Mouse (Mus musculus) liver, embryonic 14.5 days (tissue): Measurements from ENCODE around the gene BC053393. TPM values are rescaled to one million over a fixed set of nuclear protein-coding genes. Genes with fewer than 3 reads are reported as not detected.
"Not testable (repeated sequence)": the region's sequence is repeated elsewhere in the genome, so short reads cannot be mapped to it uniquely, and the experiment has no call there.

Experiments used
- ATAC-seq: fragments of 200-750 bp; cut with Nextera tagmentation; 2 replicates; pipeline ENCODE4 v1.8.0; 2017; ENCODE audit warnings: moderate number of reproducible peaks, mild to moderate bottlenecking, moderate library complexity; ENCODE audit not compliant: insufficient read depth
- DNase-seq, 3 experiments: peaks; one replicate each; pipeline ENCODE4 v3.0.0-alpha.2; 2012 to 2013; ENCODE audit warnings: low read depth in 3 of 3, low spot score in 3 of 3
- H3K27ac ChIP-seq: fragments of 300-500 bp; sonication (generic); 2 replicates; pipeline ENCODE4 v1.5.1; 2014; ENCODE audit warnings: moderate library complexity, mild to moderate bottlenecking, control low read depth, inconsistent platforms
- H3K27me3 ChIP-seq: fragments of 300-500 bp; sonication (generic); 2 replicates; pipeline ENCODE4 v1.6.1; 2014; ENCODE audit warnings: mild to moderate bottlenecking, low read length, moderate library complexity; ENCODE audit not compliant: control insufficient read depth, insufficient read depth
- H3K36me3 ChIP-seq: fragments of 300-500 bp; sonication (generic); replicated peaks from 2 replicates; pipeline ENCODE4 v1.6.1; 2014; ENCODE audit warnings: low read depth; ENCODE audit not compliant: control insufficient read depth, insufficient read depth
- H3K4me1 ChIP-seq, 2 experiments: fragments of 200-500 bp in 1 of 2; fragments of 300-500 bp in 1 of 2; sonication (generic) in 1 of 2; replicated peaks; 2 replicates each; pipeline ENCODE4 v1.6.1; 2012 to 2014; ENCODE audit warnings: antibody characterized with exemption in 1 of 2, inconsistent platforms in 1 of 2, low read length in 1 of 2; ENCODE audit not compliant: control insufficient read depth in 2 of 2, insufficient read depth in 2 of 2
- H3K4me2 ChIP-seq: fragments of 300-500 bp; sonication (generic); 2 replicates; pipeline ENCODE4 v1.6.1; 2014; ENCODE audit warnings: low read depth, mild to moderate bottlenecking, control low read depth, moderate library complexity
- H3K4me3 ChIP-seq, 2 experiments: fragments of 200-500 bp in 1 of 2; fragments of 300-500 bp in 1 of 2; sonication (generic) in 1 of 2; 2 replicates each; pipeline ENCODE4 v1.5.1; 2012 to 2014; ENCODE audit warnings: low read depth in 2 of 2, low read length in 2 of 2, mild to moderate bottlenecking in 2 of 2, control low read depth in 1 of 2, inconsistent platforms in 1 of 2, moderate library complexity in 1 of 2; ENCODE audit not compliant: insufficient read depth in 1 of 2
- H3K9ac ChIP-seq: fragments of 300-500 bp; sonication (generic); replicated peaks from 2 replicates; pipeline ENCODE4 v1.6.1; 2014; ENCODE audit warnings: mild to moderate bottlenecking, control low read depth, moderate library complexity
- H3K9me3 ChIP-seq: fragments of 300-500 bp; sonication (generic); 2 replicates; pipeline ENCODE4 v1.6.1; 2016; ENCODE audit warnings: low read length, mixed read lengths; ENCODE audit not compliant: control insufficient read depth
- CTCF ChIP-seq: IDR thresholded peaks from 2 replicates; pipeline ENCODE4 v1.5.1; 2016; ENCODE audit warnings: antibody characterized with exemption, low read depth, control low read depth
- EP300 ChIP-seq: IDR thresholded peaks from 2 replicates; pipeline ENCODE4 v1.6.1; 2016; ENCODE audit warnings: antibody characterized with exemption, low read depth
- WGBS: fragments of 180-500 bp; shearing (Covaris S2); extraction: QIAGEN DNeasy Blood & Tissue Kit; methylation state at CpG from one replicate; pipeline ENCODE4 v1.1.7; 2014; ENCODE audit not compliant: insufficient replicate concordance; 5-methylcytosine and 5-hydroxymethylcytosine counted together
- polyA plus RNA-seq, 2 experiments: library from polyadenylated mRNA; depleted of rRNA in 1 of 2; stranded (reverse) in 1 of 2; unstranded in 1 of 2; fragments of >200 nt; fragmentation: Nextera tagmentation in 1 of 2; extraction: Ambion mirVana in 1 of 2; gene quantifications; 2 replicates each; pipeline versions ENCODE4 v1.2.1 to v1.2.3; 2012 to 2014

BC053393 gene
- polyA plus RNA-seq, 2 experiments: not detected

GRCm38 (mm10) chr11:46592416-46592815, 21.1 kb downstream of the BC053393 start:
- WGBS: 52% methylated on average over 2 of the region's 2 CpGs
- Histone ChIP-seq H3K27ac (no peak overlapping the region), H3K27me3 (no peaks in the 10 kb centered on the region), H3K4me1 (no peaks in the 10 kb centered on the region), H3K9me3 (no peaks in the 10 kb centered on the region), H3K36me3 (no peaks in the 10 kb centered on the region), H3K4me2 (no peak overlapping the region), H3K4me3 (no peak overlapping the region), H3K9ac (no peak overlapping the region)
- TF ChIP-seq CTCF (no peak), EP300 (no peak)
- DNase-seq: no peak
- ATAC-seq: no peak

GRCm38 (mm10) chr11:46619929-46620328, 48.6 kb downstream of the BC053393 start:
- Histone ChIP-seq H3K4me2 (no peak overlapping the region), H3K9ac (no peak overlapping the region), H3K4me1 (no peaks in the 10 kb centered on the region), H3K27ac (no peak overlapping the region), H3K4me3 (no peak overlapping the region), H3K9me3 (no peaks in the 10 kb centered on the region), H3K27me3 (no peaks in the 10 kb centered on the region), H3K36me3 (no peaks in the 10 kb centered on the region)
- TF ChIP-seq CTCF: no peak
- TF ChIP-seq EP300: no peak
- no peak for ATAC-seq
- WGBS: 41% methylated on average over 1 of the region's 1 CpGs
- no peak for DNase-seq

GRCm38 (mm10) chr11:46620414-46621168, 49.3 kb downstream of the BC053393 start:
- Histone ChIP-seq H3K9ac (no peak overlapping the region), H3K27me3 (no peaks in the 10 kb centered on the region), H3K36me3 (no peaks in the 10 kb centered on the region), H3K27ac (no peak overlapping the region), H3K4me3 (no peak overlapping the region), H3K9me3 (no peaks in the 10 kb centered on the region), H3K4me1 (no peaks in the 10 kb centered on the region), H3K4me2 (no peak overlapping the region)
- DNase-seq (no peak), ATAC-seq (no peak)
- 42% methylated on average over 7 of the region's 7 CpGs for WGBS
- TF ChIP-seq CTCF: no peak
- TF ChIP-seq EP300: no peak

GRCm38 (mm10) chr11:46629211-46629795, 58.0 kb downstream of the BC053393 start, which contains the start of gene Dppa1:
Gene Dppa1, minus strand, starts transcription at chr11:46629261.
- no peaks in the 10 kb centered on the region for H3K4me1 ChIP-seq
- DNase-seq (no peak), ATAC-seq (no peak)
- H3K27me3 ChIP-seq: no peaks in the 10 kb centered on the region
- no peak within 1 kb of the TSS for H3K4me2 ChIP-seq
- no peak within 1 kb of the TSS for H3K27ac ChIP-seq
- WGBS: 49% methylated on average over 2 of the region's 2 CpGs
- TF ChIP-seq CTCF (no peak), EP300 (no peak)
- no peaks in the 10 kb centered on the region for H3K9me3 ChIP-seq
- no peak within 1 kb of the TSS for H3K9ac ChIP-seq
- H3K36me3 ChIP-seq: no peaks in the 10 kb centered on the region
- H3K4me3 ChIP-seq: no peak within 1 kb of the TSS

- Histone ChIP-seq H3K4me1 (no peaks in the 10 kb centered on the region), H3K36me3 (no peaks in the 10 kb centered on the region), H3K4me3 (no peak overlapping the region), H3K9me3 (no peaks in the 10 kb centered on the region), H3K27me3 (no peaks in the 10 kb centered on the region), H3K27ac (no peak overlapping the region), H3K9ac (no peak overlapping the region), H3K4me2 (no peak overlapping the region)
- WGBS: 11% methylated on average over 3 of the region's 3 CpGs
- ATAC-seq (no peak), DNase-seq (no peak)
- peak; percentile 57 for TF ChIP-seq CTCF
- no peak for TF ChIP-seq EP300
Measured at GRCm38 (mm10) chr11:46631635-46632034, 60.3 kb downstream of the BC053393 start.

GRCm38 (mm10) chr11:46635516-46635915, 64.2 kb downstream of the BC053393 start:
- 60% methylated on average over 4 of the region's 4 CpGs for WGBS
- H3K36me3 ChIP-seq, ATAC-seq, H3K27ac ChIP-seq, H3K9me3 ChIP-seq, H3K4me2 ChIP-seq, H3K27me3 ChIP-seq, H3K4me1 ChIP-seq, H3K4me3 ChIP-seq, DNase-seq, H3K9ac ChIP-seq: not testable (repeated sequence)
